Mouse (Mus musculus) heart, postnatal 0 days (tissue): ENCODE measurements around the gene Cep131.
A peak's percentile ranks its signal among the peaks of the same experiment; 100 is the strongest.

Source experiments
- CTCF ChIP-seq: IDR thresholded peaks from 2 replicates; pipeline ENCODE4 v1.5.1; 2016; ENCODE audit warnings: antibody characterized with exemption, control low read depth, low read depth
- EP300 ChIP-seq: IDR thresholded peaks from 2 replicates; pipeline ENCODE4 v1.6.1; 2016; ENCODE audit warnings: antibody characterized with exemption, low read depth

DNA sequence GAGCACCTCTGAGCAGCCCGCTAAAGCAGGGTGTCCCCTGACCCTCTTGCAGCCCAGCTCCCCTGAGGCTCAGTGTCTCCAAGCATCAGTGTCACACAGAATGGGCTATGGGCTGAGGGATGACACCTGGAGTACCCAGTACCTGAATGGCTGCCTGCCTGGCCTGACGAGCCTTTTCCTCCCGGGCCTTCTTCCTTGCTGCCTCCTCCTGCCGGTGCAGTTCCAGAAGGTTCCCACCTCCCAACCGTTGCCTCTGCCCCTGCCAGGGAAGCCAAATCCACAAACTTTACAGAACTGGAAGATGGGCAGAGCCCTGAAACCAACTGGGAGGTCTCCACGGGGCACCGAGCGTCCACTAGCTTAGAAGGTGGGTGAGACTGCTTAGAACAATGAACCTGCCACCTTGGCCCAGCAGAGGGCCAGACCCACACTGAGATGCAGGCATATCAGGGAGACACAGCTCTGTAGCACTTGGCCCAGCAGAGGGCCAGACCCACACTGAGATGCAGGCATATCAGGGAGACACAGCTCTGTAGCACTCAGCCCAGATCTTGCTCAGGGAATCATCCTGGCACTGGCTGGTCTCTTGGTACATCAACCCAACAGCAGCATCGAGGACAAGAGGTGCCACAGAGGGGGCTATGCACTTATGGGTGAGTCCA lies 13.5 kb downstream of the Cep131 start:
- TF ChIP-seq CTCF (peak; percentile 23), EP300 (no peak)
